Mouse (Mus musculus): ENCODE results near the gene Bud31.

GRCm38 (mm10) chr5:145100960-145101359 is 39.2 kb upstream of the Bud31 start:
- TF ChIP-seq CTCF (IDR thresholded peaks at IDR 0.05; ENCODE audit: borderline replicate concordance, insufficient read depth, low read depth, low read length) (no peak), POLR2A (IDR thresholded peaks at IDR 0.05; ENCODE audit: borderline replicate concordance, insufficient read depth, low read length) (no peak)

Data from cerebellum, adult 2 months (tissue).